Mouse (Mus musculus) lung, embryonic 16.5 days (tissue): ENCODE measurements around the gene Nrm. TPM values are rescaled to one million over a fixed set of nuclear protein-coding genes. Genes with fewer than 3 reads are reported as not detected.

ENCODE experiments used
- ATAC-seq: fragments of 200-750 bp; cut with Nextera tagmentation; 2 replicates; pipeline ENCODE4 v1.8.0; 2017; ENCODE audit warnings: low read depth, mild to moderate bottlenecking, moderate library complexity
- H3K27ac ChIP-seq: fragments of 300-500 bp; sonication (generic); 2 replicates; pipeline ENCODE4 v1.5.1; 2014; ENCODE audit warnings: mild to moderate bottlenecking, control low read depth, low read length
- H3K27me3 ChIP-seq: fragments of 300-500 bp; sonication (generic); 2 replicates; pipeline ENCODE4 v1.6.1; 2014; ENCODE audit warnings: low read depth, low read length, mixed read lengths; ENCODE audit not compliant: control insufficient read depth, insufficient read depth
- H3K36me3 ChIP-seq: fragments of 300-500 bp; sonication (generic); 2 replicates; pipeline ENCODE4 v1.6.1; 2014; ENCODE audit warnings: low read length; ENCODE audit not compliant: control insufficient read depth, insufficient read depth
- H3K4me1 ChIP-seq: fragments of 300-500 bp; sonication (generic); replicated peaks from 2 replicates; pipeline ENCODE4 v1.6.1; 2014; ENCODE audit warnings: low read length, mixed read lengths; ENCODE audit not compliant: control insufficient read depth, insufficient read depth
- H3K4me2 ChIP-seq: fragments of 300-500 bp; sonication (generic); 2 replicates; pipeline ENCODE4 v1.6.1; 2014; ENCODE audit warnings: low read depth, low read length, control low read depth
- H3K4me3 ChIP-seq: fragments of 300-500 bp; sonication (generic); 2 replicates; pipeline ENCODE4 v1.5.1; 2014; ENCODE audit warnings: mild to moderate bottlenecking, low read length, control low read depth
- H3K9ac ChIP-seq: fragments of 300-500 bp; sonication (generic); 2 replicates; pipeline ENCODE4 v1.6.1; 2014; ENCODE audit warnings: low read length, control low read depth
- H3K9me3 ChIP-seq: fragments of 300-500 bp; sonication (generic); 2 replicates; pipeline ENCODE4 v1.6.1; 2016; ENCODE audit warnings: low read length; ENCODE audit not compliant: control insufficient read depth
- WGBS: fragments of 180-500 bp; shearing (Covaris S2); extraction: QIAGEN DNeasy Blood & Tissue Kit; methylation state at CpG from one replicate; pipeline ENCODE4 v1.1.7; 2014; 5-methylcytosine and 5-hydroxymethylcytosine counted together
- polyA plus RNA-seq: library from polyadenylated mRNA; unstranded; fragments of >200 nt; fragmentation: Nextera tagmentation; extraction: Ambion mirVana; gene quantifications from 2 replicates; pipeline ENCODE4 v1.2.1, GENCODE M21; 2015

Nrm gene
- polyA plus RNA-seq, 1 experiment from 2014 or later: 65.6 TPM

- no peaks in the 10 kb centered on the region for H3K27me3 ChIP-seq
- H3K36me3 ChIP-seq: peaks cover 56% of the 10 kb centered on the region
- no peak overlapping the region for H3K4me2 ChIP-seq
- no peaks in the 10 kb centered on the region for H3K9me3 ChIP-seq
- WGBS: 54% methylated on average over 8 of the region's 8 CpGs
- no peak overlapping the region for H3K27ac ChIP-seq
- H3K4me3 ChIP-seq: no peak overlapping the region
- no peak overlapping the region for H3K9ac ChIP-seq
- peaks cover 37% of the 10 kb centered on the region for H3K4me1 ChIP-seq
- no peak for ATAC-seq
Measured at GRCm38 (mm10) chr17:35832400-35833238, 28.5 kb upstream of the Nrm start.

DNA sequence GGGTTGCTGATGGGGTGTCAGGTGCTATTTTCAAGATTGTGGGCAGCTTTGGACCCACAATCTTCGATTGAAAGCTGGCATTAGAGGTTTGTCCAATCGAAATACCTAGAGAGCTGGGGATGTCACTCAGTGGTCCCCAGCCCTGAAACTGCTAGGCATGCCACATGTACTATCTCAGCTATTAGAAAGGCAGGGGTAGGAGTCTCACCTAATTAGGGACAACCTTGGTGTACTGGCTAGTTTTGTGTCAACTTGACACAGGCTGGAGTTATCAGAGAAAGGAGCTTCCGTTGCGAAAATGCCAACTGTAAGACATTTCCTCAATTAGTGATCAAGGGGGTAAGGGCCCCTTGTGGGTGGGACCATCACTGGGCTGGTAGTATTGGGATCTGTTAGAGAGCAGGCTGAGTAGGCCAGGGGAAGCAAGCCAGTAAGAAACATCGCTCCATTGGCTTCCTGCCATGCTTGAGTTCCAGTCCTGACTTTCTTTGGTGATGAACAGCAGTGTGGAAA is 27.8 kb upstream of the Nrm start:
- no peak for ATAC-seq
- Histone ChIP-seq H3K27me3 (no peaks in the 10 kb centered on the region), H3K4me1 (peaks cover 37% of the 10 kb centered on the region), H3K27ac (no peak overlapping the region), H3K4me2 (no peak overlapping the region), H3K9ac (no peak overlapping the region), H3K36me3 (peaks cover 51% of the 10 kb centered on the region), H3K4me3 (no peak overlapping the region), H3K9me3 (no peaks in the 10 kb centered on the region)
- 23% methylated on average over 5 of the region's 5 CpGs for WGBS

DNA sequence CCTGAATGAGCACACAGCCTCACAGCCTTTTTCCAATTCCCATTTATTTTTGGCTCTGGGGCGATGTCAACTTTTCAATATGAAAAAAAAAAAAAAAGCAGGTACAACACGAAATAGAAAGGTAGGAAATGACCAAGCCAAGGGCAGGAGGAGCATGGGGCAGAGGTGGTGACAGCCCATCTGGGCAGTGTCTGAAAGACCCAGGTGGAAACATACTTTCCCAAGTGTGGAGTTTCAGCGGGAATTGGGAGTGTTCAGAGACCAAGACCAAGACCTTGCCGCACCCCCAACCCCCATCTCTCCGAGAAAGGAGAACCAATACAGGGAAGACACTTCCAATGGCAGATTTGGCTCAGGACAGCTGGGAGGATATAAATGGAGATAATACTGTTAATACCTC is 27.2 kb upstream of the Nrm start:
- no peak overlapping the region for H3K9ac ChIP-seq
- H3K4me2 ChIP-seq: no peak overlapping the region
- 50% methylated on average over 5 of the region's 5 CpGs for WGBS
- H3K27ac ChIP-seq: no peak overlapping the region
- H3K36me3 ChIP-seq: peaks cover 51% of the 10 kb centered on the region
- ATAC-seq: no peak
- no peak overlapping the region for H3K4me3 ChIP-seq
- no peaks in the 10 kb centered on the region for H3K27me3 ChIP-seq
- H3K4me1 ChIP-seq: peaks cover 37% of the 10 kb centered on the region
- H3K9me3 ChIP-seq: no peaks in the 10 kb centered on the region

- 57% methylated on average over 26 of the region's 26 CpGs for WGBS
- peak overlapping the region; percentile 86 for H3K4me2 ChIP-seq
Measured at GRCm38 (mm10) chr17:35834696-35835422, 26.3 kb upstream of the Nrm start.

DNA sequence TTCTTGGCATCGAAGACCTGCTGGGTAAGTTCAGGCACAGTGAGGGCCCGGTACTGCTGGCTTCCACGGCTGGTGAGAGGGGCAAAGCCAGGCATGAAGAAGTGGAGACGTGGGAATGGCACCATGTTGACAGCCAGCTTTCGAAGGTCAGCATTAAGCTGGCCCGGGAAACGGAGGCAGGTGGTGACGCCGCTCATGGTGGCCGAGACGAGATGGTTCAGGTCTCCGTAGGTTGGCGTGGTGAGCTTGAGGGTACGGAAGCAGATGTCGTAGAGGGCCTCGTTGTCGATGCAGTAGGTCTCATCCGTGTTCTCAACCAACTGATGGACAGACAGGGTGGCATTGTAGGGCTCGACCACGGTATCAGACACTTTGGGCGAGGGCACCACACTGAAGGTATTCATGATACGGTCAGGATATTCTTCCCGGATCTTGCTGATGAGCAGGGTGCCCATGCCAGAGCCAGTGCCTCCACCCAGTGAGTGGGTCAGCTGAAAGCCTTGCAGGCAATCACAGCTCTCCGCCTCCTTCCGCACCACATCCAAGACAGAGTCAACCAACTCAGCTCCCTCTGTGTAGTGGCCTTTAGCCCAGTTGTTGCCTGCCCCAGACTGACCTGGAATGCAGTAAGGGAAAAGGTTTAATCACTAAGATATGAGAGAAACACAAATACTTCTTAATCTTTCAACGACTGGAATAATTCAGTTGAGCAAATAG is 25.5 kb upstream of the Nrm start:
- H3K9ac ChIP-seq: peak overlapping the region; percentile 82
- peaks cover 33% of the 10 kb centered on the region for H3K4me1 ChIP-seq
- 52% methylated on average over 26 of the region's 26 CpGs for WGBS
- no peaks in the 10 kb centered on the region for H3K9me3 ChIP-seq
- H3K4me3 ChIP-seq: peak overlapping the region; percentile 90
- no peak overlapping the region for H3K27ac ChIP-seq
- H3K27me3 ChIP-seq: no peaks in the 10 kb centered on the region
- no peak for ATAC-seq
- H3K4me2 ChIP-seq: peak overlapping the region; percentile 86
- peaks cover 51% of the 10 kb centered on the region for H3K36me3 ChIP-seq

More at GRCm38 (mm10) chr17:35834696-35835422, 26.3 kb upstream of the Nrm start:
- H3K36me3 ChIP-seq: peaks cover 51% of the 10 kb centered on the region
- no peak for ATAC-seq
- no peak overlapping the region for H3K27ac ChIP-seq
- no peaks in the 10 kb centered on the region for H3K27me3 ChIP-seq
- peak overlapping the region; percentile 90 for H3K4me3 ChIP-seq
- no peaks in the 10 kb centered on the region for H3K9me3 ChIP-seq
- peaks cover 41% of the 10 kb centered on the region for H3K4me1 ChIP-seq
- H3K9ac ChIP-seq: peak overlapping the region; percentile 46

DNA sequence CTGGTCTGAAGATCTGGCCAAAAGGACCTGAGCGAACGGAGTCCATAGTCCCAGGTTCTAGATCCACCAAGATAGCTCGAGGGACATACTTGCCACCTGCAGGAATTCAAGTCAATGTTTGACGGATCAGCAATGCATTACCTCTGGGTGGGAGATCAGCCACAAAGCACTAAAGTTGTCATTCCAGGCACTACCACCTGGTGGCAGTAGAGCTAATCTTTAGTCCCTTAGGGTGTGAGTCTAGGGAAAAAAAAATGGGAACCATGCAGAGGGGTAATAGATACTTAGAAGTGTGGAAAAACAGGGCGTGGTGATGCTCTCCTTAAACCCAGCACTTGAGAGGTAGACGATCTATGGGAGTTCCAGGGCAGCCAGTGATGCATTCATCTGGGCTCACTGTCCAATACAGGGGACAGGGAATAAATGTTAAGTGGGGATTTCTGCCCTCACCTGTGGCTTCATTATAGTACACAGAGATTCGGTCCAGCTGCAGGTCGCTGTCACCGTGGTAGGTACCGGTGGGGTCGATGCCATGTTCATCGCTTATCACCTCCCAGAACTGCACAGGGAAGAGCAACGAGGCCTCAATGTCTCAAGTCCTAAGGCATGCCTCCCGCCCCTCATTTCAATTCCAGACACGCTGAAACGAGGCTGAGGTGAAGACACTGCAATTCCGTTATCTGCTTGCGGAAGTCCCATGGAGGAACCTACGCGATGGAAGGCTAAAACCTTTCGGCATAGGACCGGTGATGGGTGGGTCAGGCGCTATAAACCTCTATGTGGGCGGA is 24.7 kb upstream of the Nrm start:
- H3K36me3 ChIP-seq: peaks cover 48% of the 10 kb centered on the region
- peaks cover 33% of the 10 kb centered on the region for H3K4me1 ChIP-seq
- no peaks in the 10 kb centered on the region for H3K9me3 ChIP-seq
- peak overlapping the region; percentile 90 for H3K4me3 ChIP-seq
- peak overlapping the region; percentile 82 for H3K9ac ChIP-seq
- no peak for ATAC-seq
- WGBS: 5% methylated on average over 24 of the region's 24 CpGs
- H3K27ac ChIP-seq: peak overlapping the region; percentile 100
- H3K27me3 ChIP-seq: no peaks in the 10 kb centered on the region
- H3K4me2 ChIP-seq: peak overlapping the region; percentile 86

DNA sequence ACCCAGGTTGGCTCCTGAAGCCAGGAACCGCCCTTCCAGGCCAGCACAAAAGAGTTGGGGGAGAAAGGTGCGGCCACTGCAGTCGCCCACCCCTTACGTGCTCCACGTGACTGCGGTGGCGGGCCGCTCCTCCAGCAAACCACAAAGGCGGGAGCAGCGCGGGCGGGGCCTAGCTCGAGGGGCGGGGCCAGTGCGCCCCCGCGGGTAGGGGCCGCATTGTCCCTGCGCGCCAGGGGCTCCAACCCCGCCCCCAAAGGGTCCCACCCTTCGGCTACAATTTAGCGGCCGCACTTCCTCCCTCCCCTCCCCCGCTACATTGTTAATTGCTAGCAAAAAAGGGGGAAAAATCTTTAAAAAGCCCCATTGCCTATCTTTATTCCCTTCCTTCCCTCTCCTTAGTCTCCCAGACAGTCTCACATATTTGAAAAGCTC is 24.1 kb upstream of the Nrm start:
- Histone ChIP-seq H3K27ac (peak overlapping the region; percentile 100), H3K36me3 (peaks cover 45% of the 10 kb centered on the region), H3K4me1 (peaks cover 33% of the 10 kb centered on the region), H3K9ac (peak overlapping the region; percentile 82), H3K4me2 (peak overlapping the region; percentile 86), H3K9me3 (no peaks in the 10 kb centered on the region), H3K4me3 (peak overlapping the region; percentile 90), H3K27me3 (no peaks in the 10 kb centered on the region)
- peak; percentile 53 for ATAC-seq
- WGBS: under 1% methylated on average over 25 of the region's 25 CpGs

DNA sequence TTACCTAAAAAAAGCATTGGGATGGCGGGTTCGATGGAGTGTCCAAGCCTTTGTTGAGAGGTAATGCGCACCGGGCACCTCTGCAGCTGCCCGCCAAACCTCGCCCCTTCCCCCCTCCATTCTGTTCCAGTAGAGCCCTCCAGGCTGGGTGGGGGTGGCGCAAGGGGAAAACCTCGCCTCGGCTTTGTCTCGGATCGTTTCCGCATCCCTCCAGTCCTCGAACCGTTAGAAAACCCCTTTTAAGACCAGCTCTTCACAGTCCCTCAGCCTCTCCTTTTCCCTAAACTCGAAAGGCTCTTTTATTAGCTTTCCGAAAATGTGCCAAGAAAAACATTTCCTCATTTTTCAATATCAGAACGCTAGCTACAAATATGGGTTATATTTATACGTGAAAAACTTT is 23.6 kb upstream of the Nrm start:
- H3K4me1 ChIP-seq: peaks cover 33% of the 10 kb centered on the region
- peak overlapping the region; percentile 90 for H3K4me3 ChIP-seq
- H3K27ac ChIP-seq: peak overlapping the region; percentile 100
- peak overlapping the region; percentile 82 for H3K9ac ChIP-seq
- peaks cover 43% of the 10 kb centered on the region for H3K36me3 ChIP-seq
- peak overlapping the region; percentile 86 for H3K4me2 ChIP-seq
- peak; percentile 7; the same call in 1 of the 2 replicates for ATAC-seq
- no peaks in the 10 kb centered on the region for H3K9me3 ChIP-seq
- WGBS: 0% methylated on average over 18 of the region's 18 CpGs
- no peaks in the 10 kb centered on the region for H3K27me3 ChIP-seq
